Mouse (Mus musculus) liver, embryonic 13.5 days (tissue): ENCODE results near the gene Wdr83os. TPM values are rescaled to one million over a fixed set of nuclear protein-coding genes. Genes with fewer than 3 reads are reported as not detected.

Experiments
- ATAC-seq: fragments of 200-750 bp; cut with Nextera tagmentation; 2 replicates; pipeline ENCODE4 v1.8.0; 2017; ENCODE audit warnings: low read depth, mild to moderate bottlenecking, moderate number of reproducible peaks, moderate library complexity
- DNase-seq: peaks from one replicate; pipeline ENCODE4 v3.0.0; 2022
- H3K27ac ChIP-seq: fragments of 300-500 bp; sonication (generic); 2 replicates; pipeline ENCODE4 v1.5.1; 2015; ENCODE audit warnings: moderate library complexity, mild to moderate bottlenecking, inconsistent platforms
- H3K27me3 ChIP-seq: fragments of 300-500 bp; sonication (generic); 2 replicates; pipeline ENCODE4 v1.6.1; 2015; ENCODE audit warnings: mild to moderate bottlenecking, inconsistent platforms
- H3K36me3 ChIP-seq: fragments of 300-500 bp; sonication (generic); 2 replicates; pipeline ENCODE4 v1.6.1; 2015; ENCODE audit warnings: mild to moderate bottlenecking, inconsistent platforms
- H3K4me1 ChIP-seq: fragments of 300-500 bp; sonication (generic); replicated peaks from 2 replicates; pipeline ENCODE4 v1.6.1; 2015; ENCODE audit warnings: inconsistent platforms
- H3K4me2 ChIP-seq: fragments of 300-500 bp; sonication (generic); 2 replicates; pipeline ENCODE4 v1.6.1; 2015; ENCODE audit warnings: inconsistent platforms, mild to moderate bottlenecking, moderate library complexity
- H3K4me3 ChIP-seq: fragments of 300-500 bp; sonication (generic); replicated peaks from 2 replicates; pipeline ENCODE4 v1.5.1; 2015; ENCODE audit warnings: mild to moderate bottlenecking, inconsistent platforms
- H3K9ac ChIP-seq: fragments of 300-500 bp; sonication (generic); 2 replicates; pipeline ENCODE4 v1.6.1; 2015; ENCODE audit warnings: mild to moderate bottlenecking, inconsistent platforms
- H3K9me3 ChIP-seq: fragments of 300-500 bp; sonication (generic); replicated peaks from 2 replicates; pipeline ENCODE4 v1.6.1; 2016; ENCODE audit warnings: inconsistent platforms
- WGBS: fragments of 180-500 bp; shearing (Covaris S2); methylation state at CpG from one replicate; pipeline ENCODE4 v1.1.7; 2015; ENCODE audit not compliant: insufficient replicate concordance; 5-methylcytosine and 5-hydroxymethylcytosine counted together
- polyA plus RNA-seq: library from polyadenylated mRNA; unstranded; fragments of >200 nt; fragmentation: Nextera tagmentation; extraction: Ambion mirVana; gene quantifications from 2 replicates; pipeline ENCODE4 v1.2.1, GENCODE M21; 2015

The Wdr83os gene
- 69.1 and 70.5 TPM in 2 replicates for polyA plus RNA-seq

GRCm38 (mm10) chr8:85080532-85081215, at the start of gene Wdr83os:
Gene Wdr83os (plus strand): TSS chr8:85080740.
- Histone ChIP-seq H3K4me3 (peak within 1 kb of the TSS; percentile 92), H3K27ac (peak within 1 kb of the TSS; percentile 82), H3K4me1 (peaks cover 77% of the 10 kb centered on the region), H3K9me3 (no peaks in the 10 kb centered on the region), H3K4me2 (peak within 1 kb of the TSS; percentile 95), H3K27me3 (no peaks in the 10 kb centered on the region), H3K36me3 (peaks cover 35% of the 10 kb centered on the region), H3K9ac (peak within 1 kb of the TSS; percentile 95)
- WGBS = under 1% methylated on average over 30 of the region's 30 CpGs
- no peak for ATAC-seq
- DNase-seq = peak; percentile 54

- H3K9ac ChIP-seq = 0 out of 2 replicates have a peak overlapping the region, but pooled peaks have one; percentile 12
- H3K36me3 ChIP-seq = peaks cover 55% of the 10 kb centered on the region
- 0 out of 2 replicates have a peak overlapping the region, but pooled peaks have one; percentile 35 for H3K27ac ChIP-seq
- H3K4me3 ChIP-seq = no peak overlapping the region
- H3K4me1 ChIP-seq = peaks cover 63% of the 10 kb centered on the region
- no peaks in the 10 kb centered on the region for H3K9me3 ChIP-seq
- H3K4me2 ChIP-seq = no peak overlapping the region
- WGBS = 73% methylated on average over 4 of the region's 4 CpGs
- ATAC-seq = no peak
- DNase-seq = no peak
- H3K27me3 ChIP-seq = no peaks in the 10 kb centered on the region
Observed at GRCm38 (mm10) chr8:85032622-85033311, 47.8 kb upstream of the Wdr83os start.

DNA sequence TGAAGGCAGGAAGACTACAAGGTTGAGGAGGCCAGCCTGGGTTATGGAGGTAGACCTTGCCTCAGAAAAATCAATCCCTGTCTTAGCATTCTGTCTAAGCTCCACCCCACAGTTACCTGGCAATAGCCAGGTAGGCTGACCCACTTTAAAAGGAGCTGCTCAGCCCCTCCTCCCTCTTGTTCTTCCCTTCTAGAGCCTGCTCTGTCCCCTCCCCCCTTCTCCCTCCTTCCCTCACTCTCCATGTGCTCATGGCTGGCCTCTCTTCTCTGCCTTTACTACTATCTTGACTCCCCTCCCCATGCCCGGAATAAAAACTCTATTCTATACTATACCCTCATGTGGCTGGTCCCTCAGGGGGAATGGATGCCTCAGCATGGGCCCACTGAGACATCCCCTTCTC, 46.7 kb upstream of the Wdr83os start:
- Histone ChIP-seq H3K4me3 (no peak overlapping the region), H3K9ac (0 out of 2 replicates have a peak overlapping the region, but pooled peaks have one; percentile 29), H3K4me2 (peak overlapping the region; percentile 93), H3K9me3 (no peaks in the 10 kb centered on the region), H3K36me3 (peaks cover 50% of the 10 kb centered on the region), H3K27me3 (no peaks in the 10 kb centered on the region), H3K4me1 (peaks cover 61% of the 10 kb centered on the region), H3K27ac (peak overlapping the region; percentile 51)
- 41% methylated on average over 1 of the region's 1 CpGs for WGBS
- ATAC-seq (no peak), DNase-seq (no peak)

GRCm38 (mm10) chr8:85034764-85035163, 45.8 kb upstream of the Wdr83os start:
- Histone ChIP-seq H3K4me1 (peaks cover 60% of the 10 kb centered on the region), H3K27me3 (no peaks in the 10 kb centered on the region), H3K36me3 (peaks cover 44% of the 10 kb centered on the region), H3K4me2 (peak overlapping the region; percentile 93), H3K9me3 (no peaks in the 10 kb centered on the region), H3K9ac (peak overlapping the region; percentile 81), H3K4me3 (peak overlapping the region; percentile 86), H3K27ac (peak overlapping the region; percentile 88)
- DNase-seq (peak; percentile 61), ATAC-seq (no peak)
- WGBS = under 1% methylated on average over 13 of the region's 13 CpGs

- H3K4me1 ChIP-seq = peaks cover 60% of the 10 kb centered on the region
- ATAC-seq = no peak
- peaks cover 44% of the 10 kb centered on the region for H3K36me3 ChIP-seq
- no peaks in the 10 kb centered on the region for H3K27me3 ChIP-seq
- peak overlapping the region; percentile 93 for H3K4me2 ChIP-seq
- peak overlapping the region; percentile 81 for H3K9ac ChIP-seq
- no peak for DNase-seq
- peak overlapping the region; percentile 86 for H3K4me3 ChIP-seq
- H3K9me3 ChIP-seq = no peaks in the 10 kb centered on the region
- WGBS = 4% methylated on average over 12 of the region's 12 CpGs
- peak overlapping the region; percentile 88 for H3K27ac ChIP-seq
Observed at GRCm38 (mm10) chr8:85035165-85035727, 45.3 kb upstream of the Wdr83os start.

- peak; percentile 27 for DNase-seq
- H3K4me1 ChIP-seq = peaks cover 64% of the 10 kb centered on the region
- peaks cover 45% of the 10 kb centered on the region for H3K36me3 ChIP-seq
- H3K9ac ChIP-seq = peak overlapping the region; percentile 81
- 0 out of 2 replicates have a peak, but pooled peaks have one; percentile 8 for ATAC-seq
- WGBS = under 1% methylated on average over 15 of the region's 15 CpGs
- H3K4me3 ChIP-seq = peak overlapping the region; percentile 86
- H3K27ac ChIP-seq = peak overlapping the region; percentile 88
- no peaks in the 10 kb centered on the region for H3K27me3 ChIP-seq
- peak overlapping the region; percentile 93 for H3K4me2 ChIP-seq
- H3K9me3 ChIP-seq = no peaks in the 10 kb centered on the region
Observed at GRCm38 (mm10) chr8:85035728-85036310, 44.7 kb upstream of the Wdr83os start.

DNA sequence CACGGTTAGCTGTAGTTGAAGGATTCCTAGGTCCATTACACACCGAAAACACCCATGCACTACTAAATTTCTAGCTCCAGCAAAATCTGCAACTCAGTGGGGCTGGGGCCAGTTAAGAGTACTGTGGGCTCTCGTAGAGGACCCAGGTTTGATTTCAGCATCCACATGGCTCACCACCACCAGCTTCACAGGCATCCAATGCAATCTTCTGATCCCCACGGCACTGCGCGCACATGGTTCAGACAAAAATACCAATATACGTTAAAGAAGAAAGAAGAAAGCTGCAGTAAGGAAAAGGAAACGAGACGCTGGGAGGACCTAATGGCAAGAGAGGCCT, 44.2 kb upstream of the Wdr83os start:
- H3K9ac ChIP-seq = peak overlapping the region; percentile 81
- H3K36me3 ChIP-seq = peaks cover 45% of the 10 kb centered on the region
- no peaks in the 10 kb centered on the region for H3K27me3 ChIP-seq
- H3K4me1 ChIP-seq = peaks cover 69% of the 10 kb centered on the region
- H3K4me2 ChIP-seq = peak overlapping the region; percentile 93
- WGBS = 0% methylated on average over 9 of the region's 9 CpGs
- peak; percentile 32 for ATAC-seq
- H3K9me3 ChIP-seq = no peaks in the 10 kb centered on the region
- H3K27ac ChIP-seq = peak overlapping the region; percentile 88
- DNase-seq = no peak
- H3K4me3 ChIP-seq = peak overlapping the region; percentile 86

DNA sequence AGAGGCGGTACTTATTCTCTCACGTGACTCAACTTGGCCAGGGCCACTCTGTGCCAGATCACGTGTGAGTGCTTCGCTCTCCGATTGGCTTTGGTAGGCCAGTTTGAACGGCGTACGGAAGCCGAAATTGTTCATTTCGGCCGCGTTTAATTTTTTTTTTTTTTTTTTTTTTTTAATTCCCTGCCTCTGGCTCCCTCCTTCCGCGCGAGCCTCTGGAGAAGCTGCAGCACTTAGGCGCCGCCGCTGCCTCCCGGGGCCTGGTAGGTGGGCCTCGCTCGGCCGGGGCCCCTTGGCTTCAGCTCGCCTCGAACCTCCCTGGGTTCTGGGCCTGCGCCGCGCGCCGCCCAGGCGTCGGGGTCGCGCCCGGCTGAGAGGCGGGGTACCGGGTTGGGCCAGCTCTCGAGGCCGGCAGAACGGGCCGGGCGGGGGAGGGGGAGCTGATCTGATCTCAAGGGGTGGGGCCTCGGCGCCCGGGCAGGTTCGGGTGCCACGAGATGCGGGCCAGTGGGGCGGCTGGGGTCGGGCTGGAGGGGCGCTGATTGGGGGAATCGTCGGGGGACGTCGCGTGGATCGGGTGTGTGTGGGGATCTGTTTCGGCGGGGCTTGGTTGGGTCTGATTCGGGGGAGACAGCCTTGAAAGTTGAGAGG, 43.7 kb upstream of the Wdr83os start, which contains the start of gene Tnpo2:
Gene Tnpo2 (plus strand): TSS at position 198 of the 648 bp plus-strand sequence.
- Histone ChIP-seq H3K27ac (peak within 1 kb of the TSS; percentile 97), H3K36me3 (peaks cover 45% of the 10 kb centered on the region), H3K4me2 (peak within 1 kb of the TSS; percentile 93), H3K4me3 (peak within 1 kb of the TSS; percentile 86), H3K27me3 (no peaks in the 10 kb centered on the region), H3K9ac (peak within 1 kb of the TSS; percentile 93), H3K9me3 (no peaks in the 10 kb centered on the region), H3K4me1 (peaks cover 73% of the 10 kb centered on the region)
- under 1% methylated on average over 59 of the region's 59 CpGs for WGBS
- DNase-seq (peak; percentile 86), ATAC-seq (peak; percentile 84)

DNA sequence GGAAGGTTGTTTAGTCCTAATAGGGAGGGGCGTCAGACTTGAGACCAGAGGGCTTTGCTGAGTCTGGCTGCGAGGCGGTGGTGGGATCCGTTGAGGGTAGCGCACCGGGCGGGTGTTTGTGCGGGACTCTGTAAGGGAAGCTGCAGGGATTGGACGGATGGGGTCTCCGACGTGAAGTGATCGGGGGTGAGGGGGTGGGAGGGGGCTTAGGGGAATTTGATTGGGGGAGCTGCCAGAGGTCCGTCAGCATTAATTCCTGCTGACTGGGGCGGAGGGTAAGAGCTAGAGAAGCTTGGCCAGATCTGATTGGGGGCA, 43.2 kb upstream of the Wdr83os start:
- Histone ChIP-seq H3K9ac (peak overlapping the region; percentile 93), H3K4me1 (peaks cover 71% of the 10 kb centered on the region), H3K36me3 (peaks cover 45% of the 10 kb centered on the region), H3K27me3 (no peaks in the 10 kb centered on the region), H3K4me3 (peak overlapping the region; percentile 86), H3K4me2 (peak overlapping the region; percentile 93), H3K27ac (peak overlapping the region; percentile 97), H3K9me3 (no peaks in the 10 kb centered on the region)
- under 1% methylated on average over 14 of the region's 14 CpGs for WGBS
- ATAC-seq (peak; percentile 32), DNase-seq (no peak)

DNA sequence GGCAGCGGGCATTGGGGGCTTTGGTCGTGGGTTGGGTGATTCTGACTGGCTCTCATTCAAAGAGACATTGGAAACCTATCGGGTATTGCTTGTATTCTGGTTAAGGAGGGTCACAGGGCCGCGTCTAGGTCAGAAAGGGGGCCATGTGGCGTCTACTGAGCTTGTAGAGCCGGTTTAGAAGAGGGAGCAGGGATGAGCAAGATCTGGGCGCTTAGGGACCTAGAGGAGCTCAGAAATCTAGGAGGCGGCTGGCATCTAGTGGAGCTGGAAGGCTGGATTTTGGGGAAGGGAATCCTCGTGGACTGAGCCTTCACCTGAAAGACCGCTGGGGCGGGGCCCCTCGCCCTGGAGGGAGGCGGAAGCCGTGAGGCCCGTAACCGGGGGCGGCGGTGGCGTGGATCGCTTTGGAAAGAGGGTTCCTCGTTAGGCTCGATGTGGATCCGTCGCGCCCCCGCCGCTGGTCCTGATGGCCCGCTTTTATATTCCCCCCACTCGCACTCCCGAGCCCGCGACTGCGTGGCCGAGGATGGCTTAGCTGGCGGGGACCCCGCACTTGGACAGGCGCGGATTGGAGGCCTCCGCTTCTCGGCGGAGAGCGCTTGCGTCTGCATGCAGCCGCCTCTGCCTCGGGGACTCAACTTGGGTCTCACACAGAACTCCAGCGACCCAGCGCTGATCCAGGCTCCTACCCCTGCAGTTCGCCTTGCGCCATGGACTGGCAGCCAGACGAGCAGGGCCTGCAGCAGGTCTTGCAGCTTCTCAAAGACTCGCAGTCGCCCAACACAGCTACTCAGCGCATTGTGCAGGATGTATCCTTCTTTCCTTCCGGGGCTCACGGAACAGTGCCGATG, 42.6 kb upstream of the Wdr83os start:
- H3K27me3 ChIP-seq = no peaks in the 10 kb centered on the region
- peak overlapping the region; percentile 93 for H3K4me2 ChIP-seq
- H3K27ac ChIP-seq = peak overlapping the region; percentile 97
- peak; percentile 40 for ATAC-seq
- under 1% methylated on average over 57 of the region's 57 CpGs for WGBS
- peaks cover 45% of the 10 kb centered on the region for H3K36me3 ChIP-seq
- peak; percentile 62 for DNase-seq
- H3K4me3 ChIP-seq = peak overlapping the region; percentile 86
- H3K9ac ChIP-seq = peak overlapping the region; percentile 93
- no peaks in the 10 kb centered on the region for H3K9me3 ChIP-seq
- peaks cover 67% of the 10 kb centered on the region for H3K4me1 ChIP-seq
